Comparison of ENCODE assay signal across 9 mouse cellular contexts in the genomic region with DNA sequence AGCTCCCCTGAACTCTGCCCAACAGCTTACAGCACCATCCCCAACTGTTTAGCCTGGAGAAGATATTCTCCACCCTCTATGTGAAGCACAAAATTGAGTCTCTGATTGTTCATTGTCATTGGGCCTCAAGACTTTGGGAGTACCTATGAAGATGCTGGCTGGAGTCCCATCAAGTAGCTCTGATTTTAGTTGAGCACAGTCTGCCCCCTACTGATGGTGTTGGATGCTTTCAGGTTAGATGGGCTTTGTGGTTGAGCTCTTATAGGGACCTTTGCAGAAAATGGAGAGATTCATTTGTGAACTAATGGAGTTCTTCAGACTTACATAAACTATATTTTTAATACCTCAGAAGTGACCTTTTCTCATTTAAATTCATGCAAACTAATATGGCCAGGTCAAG.
A peak's percentile ranks its signal among the peaks of the same experiment; 100 is the strongest.
DNase-seq lines count a peak whose midpoint lies in the region; ATAC-seq and TF ChIP-seq lines count a peak whose summit lies in the region.
"Had no signal": no experiment of that assay in that cellular context is flagged by ENCODE, and none has a peak within 500 bp of the region (broad histone marks: within the 10 kb centered on the region; RNA-seq: fewer than 3 reads in every experiment).

No protein-coding gene starts in this region.

- no peaks in the 10 kb centered on the region for H3K4me1 ChIP-seq in heart, postnatal 0 days (ENCODE audit: control insufficient read depth, insufficient read depth)
- peaks cover 6% of the 10 kb centered on the region for H3K4me1 ChIP-seq in heart, embryonic 12.5 days (replicated peaks)

- TF ChIP-seq EP300 in heart, postnatal 0 days (IDR thresholded peaks at IDR 0.05; ENCODE audit: low read depth): no peak

- peak; percentile 54 for TF ChIP-seq CTCF in heart, postnatal 0 days (IDR thresholded peaks at IDR 0.05; ENCODE audit: low read depth)

- H3K27ac ChIP-seq in heart, postnatal 0 days (ENCODE audit: low read depth): no peak overlapping the region
- H3K27ac ChIP-seq in heart, embryonic 12.5 days (ENCODE audit: poor library complexity, severe bottlenecking): no peak overlapping the region

- no peak overlapping the region for H3K4me2 ChIP-seq in heart, postnatal 0 days (ENCODE audit: low read depth, low read length)
- no peak overlapping the region for H3K4me2 ChIP-seq in heart, embryonic 12.5 days

- H3K4me3 ChIP-seq in heart, postnatal 0 days (ENCODE audit: low read depth, low read length): no peak overlapping the region
- H3K4me3 ChIP-seq in heart, embryonic 12.5 days: no peak overlapping the region

- peak; percentile 52 for DNase-seq in heart, postnatal 0 days (ENCODE audit: low spot score)
- peak; percentile 80 for DNase-seq in 416B (ENCODE audit: low read depth)
- DNase-seq in MN1 (ENCODE audit: low spot score): peak; percentile 29
- DNase-seq in induced T-regulatory cell, adult 2 months (ENCODE audit: low read depth): peak; percentile 32
- DNase-seq in adrenal gland, postnatal 36 days: no peak
- no peak for DNase-seq in frontal cortex, postnatal 25 days (ENCODE audit: low spot score in 2 of 2)
- DNase-seq in left cerebral cortex, adult 9 months (ENCODE audit: low spot score in 2 of 2): no peak
- DNase-seq: gastrocnemius, postnatal 25 days had no signal

- no peaks in the 10 kb centered on the region for H3K27me3 ChIP-seq in heart, postnatal 0 days (ENCODE audit: control insufficient read depth, insufficient read depth, low read length)
- no peaks in the 10 kb centered on the region for H3K27me3 ChIP-seq in heart, embryonic 12.5 days (replicated peaks)

- no peak for ATAC-seq in heart, postnatal 0 days (ENCODE audit: insufficient read depth, low read depth)
- ATAC-seq in heart, embryonic 12.5 days (ENCODE audit: insufficient number of reproducible peaks, low FRiP score): no peak

- no peak overlapping the region for H3K9ac ChIP-seq in heart, postnatal 0 days (replicated peaks; ENCODE audit: low read depth, low read length)
- no peak overlapping the region for H3K9ac ChIP-seq in heart, embryonic 12.5 days

- no peaks in the 10 kb centered on the region for H3K9me3 ChIP-seq in heart, postnatal 0 days (replicated peaks; ENCODE audit: control insufficient read depth, low read length)
- H3K9me3 ChIP-seq in heart, embryonic 12.5 days (replicated peaks): 0 out of 2 replicates have a peak, but pooled peaks cover 3% of the 10 kb centered on the region

- no peaks in the 10 kb centered on the region for H3K36me3 ChIP-seq in heart, postnatal 0 days (replicated peaks; ENCODE audit: control insufficient read depth, insufficient read depth, low read length)
- H3K36me3 ChIP-seq in heart, embryonic 12.5 days: no peaks in the 10 kb centered on the region

Comparison
In these comparisons a context has a peak if more than half of its experiments do, and no peak if none do; other contexts are left out.
1. DNase-seq: peak in heart, postnatal 0 days (single experiment), 416B (single experiment), MN1 (single experiment) and induced T-regulatory cell, adult 2 months (single experiment); none in adrenal gland, postnatal 36 days (0 of 2), frontal cortex, postnatal 25 days (0 of 2) and left cerebral cortex, adult 9 months (0 of 2).